Mouse (Mus musculus) bone marrow, adult 2 months (tissue): ENCODE measurements around the gene Sf3b2.

ENCODE experiments used
- CTCF ChIP-seq: fragments of 200-500 bp; IDR thresholded peaks from 2 replicates; pipeline ENCODE4 v1.5.1; 2011; ENCODE audit warnings: low read length, control low read depth; ENCODE audit not compliant: control insufficient read depth, insufficient read depth
- POLR2A ChIP-seq: fragments of 200-500 bp; IDR thresholded peaks from 2 replicates; pipeline ENCODE4 v1.6.1; 2011; ENCODE audit warnings: low read depth, mild to moderate bottlenecking, control low read depth, low read length, borderline replicate concordance; ENCODE audit not compliant: control insufficient read depth

DNA sequence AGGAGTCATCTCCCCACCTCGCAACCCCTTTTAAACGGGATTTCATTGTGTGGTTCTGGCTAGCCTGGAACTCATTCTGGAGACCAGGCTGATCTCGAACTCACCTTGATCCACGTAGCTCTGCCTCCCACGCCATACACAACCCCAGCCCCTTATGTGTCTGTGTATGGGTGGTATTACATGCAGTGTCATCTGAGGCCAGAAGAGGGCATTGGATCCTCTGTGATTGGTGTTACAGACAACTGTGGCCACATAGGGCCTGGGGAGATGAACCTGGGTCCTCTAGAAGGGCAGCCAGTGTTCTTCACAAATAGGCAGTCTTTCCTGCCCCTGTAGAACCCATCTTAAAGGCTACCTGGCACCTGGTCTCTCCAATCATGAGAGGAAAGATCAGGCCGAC lies 11.0 kb upstream of the Sf3b2 start:
- no peak for TF ChIP-seq CTCF
- TF ChIP-seq POLR2A = no peak
